Mouse (Mus musculus): ENCODE results near the gene Hoxb8. TPM values are rescaled to one million over a fixed set of nuclear protein-coding genes. Genes with fewer than 3 reads are reported as not detected.

Hoxb8 gene
- polyA plus RNA-seq, 1 experiment from 2014 or later = 1.1 TPM

- Histone ChIP-seq H3K4me2 (replicated peaks) (peak overlapping the region; percentile 75), H3K9ac (peak overlapping the region; percentile 81), H3K9me3 (no peaks in the 10 kb centered on the region), H3K4me3 (replicated peaks) (peak overlapping the region; percentile 51), H3K4me1 (replicated peaks) (peaks cover 50% of the 10 kb centered on the region), H3K27me3 (replicated peaks) (peaks cover 69% of the 10 kb centered on the region), H3K27ac (peak overlapping the region; percentile 66), H3K36me3 (no peaks in the 10 kb centered on the region)
- peak; percentile 31 for ATAC-seq
- WGBS = 1% methylated on average over 66 of the region's 66 CpGs
These were observed 17.4 kb downstream of the Hoxb8 start for GRCm38 (mm10) chr11:96298895-96299667.

GRCm38 (mm10) chr11:96299781-96300180 lies 18.1 kb downstream of the Hoxb8 start:
- no peak for ATAC-seq
- H3K9me3 ChIP-seq = no peaks in the 10 kb centered on the region
- peak overlapping the region; percentile 81 for H3K9ac ChIP-seq
- H3K27me3 ChIP-seq (replicated peaks) = peaks cover 67% of the 10 kb centered on the region
- no peaks in the 10 kb centered on the region for H3K36me3 ChIP-seq
- H3K4me2 ChIP-seq (replicated peaks) = peak overlapping the region; percentile 75
- peak overlapping the region; percentile 66 for H3K27ac ChIP-seq
- H3K4me3 ChIP-seq (replicated peaks) = peak overlapping the region; percentile 51
- H3K4me1 ChIP-seq (replicated peaks) = peaks cover 51% of the 10 kb centered on the region
- WGBS = 10% methylated on average over 9 of the region's 9 CpGs

DNA sequence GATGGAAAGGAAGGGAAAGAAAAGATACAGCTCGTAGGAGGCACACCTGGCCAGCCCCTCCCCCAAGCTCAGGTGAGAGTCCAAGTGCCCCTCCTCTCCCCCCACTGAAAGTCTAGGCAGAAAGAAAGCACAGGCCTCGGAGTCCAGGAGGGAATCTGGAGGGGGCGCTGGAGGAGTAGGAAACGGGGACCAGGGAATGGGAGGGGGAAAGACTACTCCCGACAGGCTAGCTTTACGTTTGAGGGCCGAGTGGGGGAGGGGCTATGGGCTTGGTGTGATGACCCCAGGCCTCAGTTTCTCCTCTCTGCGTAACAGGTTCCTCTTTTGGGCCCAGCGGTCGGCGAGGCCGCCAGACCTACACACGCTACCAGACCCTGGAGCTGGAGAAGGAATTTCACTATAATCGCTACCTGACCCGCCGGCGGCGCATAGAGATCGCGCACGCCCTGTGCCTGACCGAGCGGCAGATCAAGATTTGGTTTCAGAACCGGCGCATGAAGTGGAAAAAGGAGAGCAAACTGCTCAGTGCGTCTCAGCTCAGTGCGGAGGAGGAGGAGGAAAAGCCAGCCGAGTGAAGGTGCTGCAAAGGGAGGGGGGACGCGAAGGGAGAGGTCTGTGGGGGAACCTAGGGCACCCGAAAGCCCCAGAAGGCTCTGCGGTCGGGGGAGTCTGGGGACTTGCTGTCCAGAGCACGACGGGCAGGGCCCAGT lies 18.8 kb downstream of the Hoxb8 start:
- peaks cover 63% of the 10 kb centered on the region for H3K27me3 ChIP-seq (replicated peaks)
- 10% methylated on average over 35 of the region's 35 CpGs for WGBS
- peaks cover 47% of the 10 kb centered on the region for H3K4me1 ChIP-seq (replicated peaks)
- H3K27ac ChIP-seq = peak overlapping the region; percentile 66; the same call in 1 of the 2 replicates
- H3K36me3 ChIP-seq = no peaks in the 10 kb centered on the region
- peak overlapping the region; percentile 81 for H3K9ac ChIP-seq
- no peak for ATAC-seq
- peak overlapping the region; percentile 75 for H3K4me2 ChIP-seq (replicated peaks)
- H3K4me3 ChIP-seq (replicated peaks) = peak overlapping the region; percentile 51
- H3K9me3 ChIP-seq = no peaks in the 10 kb centered on the region

DNA sequence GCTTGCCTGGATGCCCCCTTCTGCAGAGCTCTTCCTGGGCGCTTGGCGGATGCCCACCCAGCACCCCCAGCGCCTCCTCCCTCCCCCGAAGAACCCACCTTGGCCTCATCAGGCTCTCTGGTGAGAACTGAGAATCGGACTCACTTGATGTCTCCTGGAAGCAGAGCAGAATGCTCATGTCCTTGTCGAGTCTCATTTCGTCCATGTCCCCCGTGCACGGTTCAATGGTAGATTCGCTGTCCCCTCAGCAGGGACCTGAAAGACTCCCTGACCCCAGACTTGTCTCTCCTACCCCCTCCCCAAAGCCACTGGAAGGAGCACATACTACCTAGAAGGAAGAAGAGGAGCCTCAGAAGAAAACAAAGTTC lies 19.3 kb downstream of the Hoxb8 start:
- peak overlapping the region; percentile 81 for H3K9ac ChIP-seq
- no peaks in the 10 kb centered on the region for H3K36me3 ChIP-seq
- peak overlapping the region; percentile 75 for H3K4me2 ChIP-seq (replicated peaks)
- H3K27ac ChIP-seq = peak overlapping the region; percentile 66; the same call in 1 of the 2 replicates
- peak overlapping the region; percentile 51 for H3K4me3 ChIP-seq (replicated peaks)
- no peaks in the 10 kb centered on the region for H3K9me3 ChIP-seq
- no peak for ATAC-seq
- H3K4me1 ChIP-seq (replicated peaks) = peaks cover 45% of the 10 kb centered on the region
- 30% methylated on average over 10 of the region's 10 CpGs for WGBS
- peaks cover 58% of the 10 kb centered on the region for H3K27me3 ChIP-seq (replicated peaks)

GRCm38 (mm10) chr11:96301837-96302236 lies 20.1 kb downstream of the Hoxb8 start:
- peak overlapping the region; percentile 63 for H3K27ac ChIP-seq

DNA sequence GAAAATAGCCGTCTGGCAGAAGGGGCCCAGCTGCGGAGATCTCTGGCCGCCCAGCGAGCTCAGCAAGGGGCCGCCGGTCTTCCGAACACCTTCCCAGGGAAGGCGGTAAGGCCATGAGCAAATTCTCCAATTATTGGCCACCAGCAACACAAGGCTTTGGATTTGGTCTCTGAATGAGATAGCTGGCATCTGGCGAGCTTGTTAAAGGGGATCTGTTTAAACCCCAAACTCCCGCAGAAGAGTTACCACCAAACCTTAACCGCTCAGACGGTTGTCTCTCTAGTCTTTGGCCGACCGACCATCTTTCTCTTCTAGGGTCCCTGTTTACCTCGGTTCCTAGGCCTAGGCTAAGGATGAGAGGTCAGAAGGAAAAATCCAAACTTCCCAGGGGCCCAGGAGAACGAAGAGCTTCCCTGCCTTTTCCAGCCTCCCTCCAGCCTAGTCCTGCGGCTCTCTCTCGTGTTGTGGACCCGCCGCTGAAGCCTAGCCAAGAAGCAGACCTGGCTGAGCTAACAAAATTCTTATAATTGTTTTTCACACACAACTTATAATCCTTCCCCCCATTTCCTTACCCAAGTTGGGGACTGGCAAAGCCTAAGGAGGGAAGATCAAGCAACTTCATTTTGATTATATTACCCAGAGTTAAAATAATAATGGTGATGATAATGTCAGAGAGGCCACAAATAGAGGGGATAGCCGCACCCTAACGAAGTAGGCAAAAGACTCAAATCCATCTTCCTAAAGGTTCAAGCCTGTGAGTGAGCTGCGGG lies 20.9 kb downstream of the Hoxb8 start:
- Histone ChIP-seq H3K36me3 (no peaks in the 10 kb centered on the region), H3K9me3 (no peaks in the 10 kb centered on the region), H3K4me1 (replicated peaks) (peaks cover 45% of the 10 kb centered on the region), H3K4me3 (replicated peaks) (peak overlapping the region; percentile 46), H3K9ac (peak overlapping the region; percentile 2; the same call in 1 of the 2 replicates), H3K27me3 (replicated peaks) (peaks cover 44% of the 10 kb centered on the region), H3K27ac (peak overlapping the region; percentile 63), H3K4me2 (replicated peaks) (peak overlapping the region; percentile 81)
- no peak for ATAC-seq
- WGBS = 31% methylated on average over 23 of the region's 23 CpGs

More at GRCm38 (mm10) chr11:96301837-96302236, 20.1 kb downstream of the Hoxb8 start:
- WGBS = 18% methylated on average over 15 of the region's 15 CpGs
- ATAC-seq = no peak
- Histone ChIP-seq H3K36me3 (no peaks in the 10 kb centered on the region), H3K9me3 (no peaks in the 10 kb centered on the region), H3K4me2 (replicated peaks) (peak overlapping the region; percentile 81), H3K9ac (peak overlapping the region; percentile 31; the same call in 1 of the 2 replicates), H3K27me3 (replicated peaks) (peaks cover 51% of the 10 kb centered on the region), H3K4me1 (replicated peaks) (peaks cover 48% of the 10 kb centered on the region), H3K4me3 (replicated peaks) (peak overlapping the region; percentile 17)

DNA sequence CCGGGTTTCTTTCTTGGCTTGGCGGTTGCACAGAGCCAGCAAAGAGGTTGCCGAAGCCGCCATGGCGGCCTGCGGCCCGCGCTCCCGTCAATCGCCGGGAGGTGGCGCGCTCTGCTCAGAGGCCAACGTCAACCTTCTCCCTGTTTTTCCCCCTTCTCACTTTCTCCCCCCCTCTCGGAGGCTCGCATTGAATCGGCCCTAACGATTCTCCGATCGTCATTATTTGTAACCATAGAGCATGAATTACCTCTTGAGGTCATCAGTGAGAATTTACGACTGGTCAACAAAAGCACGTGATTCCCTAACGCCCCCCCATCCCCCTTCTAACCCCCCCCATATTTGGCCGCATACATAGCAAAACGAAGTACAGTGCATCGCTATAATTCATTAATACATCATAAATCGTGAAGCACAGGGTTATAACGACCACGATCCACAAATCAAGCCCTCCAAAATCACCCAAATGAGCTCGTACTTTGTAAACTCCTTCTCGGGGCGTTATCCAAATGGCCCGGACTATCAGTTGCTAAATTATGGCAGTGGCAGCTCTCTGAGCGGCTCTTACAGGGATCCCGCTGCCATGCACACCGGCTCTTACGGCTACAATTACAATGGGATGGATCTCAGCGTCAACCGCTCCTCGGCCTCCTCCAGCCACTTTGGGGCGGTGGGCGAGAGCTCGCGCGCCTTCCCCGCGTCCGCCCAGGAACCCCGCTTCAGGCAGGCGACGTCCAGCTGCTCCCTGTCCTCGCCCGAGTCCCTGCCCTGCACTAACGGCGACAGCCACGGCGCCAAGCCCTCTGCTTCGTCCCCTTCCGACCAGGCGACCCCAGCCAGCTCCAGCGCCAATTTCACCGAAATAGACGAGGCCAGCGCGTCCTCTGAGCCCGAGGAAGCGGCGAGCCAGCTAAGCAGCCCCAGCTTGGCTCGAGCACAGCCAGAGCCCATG lies 21.7 kb downstream of the Hoxb8 start, which contains the start of gene Hoxb5:
TSS of gene Hoxb5 (plus strand) at position 186 of the 949 bp plus-strand sequence.
- peak; percentile 62 for ATAC-seq
- H3K4me1 ChIP-seq (replicated peaks) = peaks cover 45% of the 10 kb centered on the region
- peak within 1 kb of the TSS; percentile 46 for H3K4me3 ChIP-seq (replicated peaks)
- 1% methylated on average over 69 of the region's 69 CpGs for WGBS
- no peaks in the 10 kb centered on the region for H3K36me3 ChIP-seq
- peaks cover 37% of the 10 kb centered on the region for H3K27me3 ChIP-seq (replicated peaks)
- peak within 1 kb of the TSS; percentile 81 for H3K4me2 ChIP-seq (replicated peaks)
- H3K9me3 ChIP-seq = no peaks in the 10 kb centered on the region
- peak within 1 kb of the TSS; percentile 70 for H3K9ac ChIP-seq
- H3K27ac ChIP-seq = peak within 1 kb of the TSS; percentile 90

- Histone ChIP-seq H3K4me1 (replicated peaks) (peaks cover 55% of the 10 kb centered on the region), H3K9me3 (no peaks in the 10 kb centered on the region), H3K27ac (peak overlapping the region; percentile 90), H3K9ac (peak overlapping the region; percentile 70), H3K36me3 (no peaks in the 10 kb centered on the region), H3K4me3 (replicated peaks) (peak overlapping the region; percentile 46), H3K27me3 (replicated peaks) (peaks cover 31% of the 10 kb centered on the region), H3K4me2 (replicated peaks) (peak overlapping the region; percentile 81)
- 14% methylated on average over 38 of the region's 38 CpGs for WGBS
- ATAC-seq = no peak
These were observed 22.9 kb downstream of the Hoxb8 start for GRCm38 (mm10) chr11:96304381-96305195.

GRCm38 (mm10) chr11:96305505-96306182 lies 23.9 kb downstream of the Hoxb8 start:
- peak overlapping the region; percentile 81 for H3K4me2 ChIP-seq (replicated peaks)
- peak overlapping the region; percentile 46 for H3K4me3 ChIP-seq (replicated peaks)
- no peaks in the 10 kb centered on the region for H3K9me3 ChIP-seq
- WGBS = 41% methylated on average over 6 of the region's 6 CpGs
- H3K9ac ChIP-seq = peak overlapping the region; percentile 61
- no peaks in the 10 kb centered on the region for H3K36me3 ChIP-seq
- no peak for ATAC-seq
- peaks cover 20% of the 10 kb centered on the region for H3K27me3 ChIP-seq (replicated peaks)
- H3K4me1 ChIP-seq (replicated peaks) = peaks cover 52% of the 10 kb centered on the region
- H3K27ac ChIP-seq = peak overlapping the region; percentile 86

GRCm38 (mm10) chr11:96306183-96306907 lies 24.6 kb downstream of the Hoxb8 start:
- no peaks in the 10 kb centered on the region for H3K36me3 ChIP-seq
- peak overlapping the region; percentile 46 for H3K4me3 ChIP-seq (replicated peaks)
- peaks cover 19% of the 10 kb centered on the region for H3K27me3 ChIP-seq (replicated peaks)
- ATAC-seq = no peak
- H3K9me3 ChIP-seq = no peaks in the 10 kb centered on the region
- peak overlapping the region; percentile 86 for H3K27ac ChIP-seq
- H3K4me1 ChIP-seq (replicated peaks) = peaks cover 51% of the 10 kb centered on the region
- 22% methylated on average over 7 of the region's 7 CpGs for WGBS
- peak overlapping the region; percentile 61 for H3K9ac ChIP-seq
- peak overlapping the region; percentile 81 for H3K4me2 ChIP-seq (replicated peaks)

All from intestine, embryonic 15.5 days (tissue).